Mouse (Mus musculus) testis, adult 2 months (tissue): ENCODE measurements at regions not wholly inside any gene's neighbourhood (a gene's known extent, or its start where the extent isn't known, plus 50 kb on each side); places are given as distances from the start of the nearest gene placed in this dataset.

Experiments used
- H3K27ac ChIP-seq: fragments of 200-500 bp; 2 replicates; pipeline ENCODE4 v1.5.1; 2012; ENCODE audit warnings: low read depth, low read length; ENCODE audit not compliant: control insufficient read depth, insufficient read depth
- H3K27me3 ChIP-seq: fragments of 200-500 bp; 2 replicates; pipeline ENCODE4 v1.6.1; 2012; ENCODE audit warnings: mild to moderate bottlenecking, low read length, moderate library complexity; ENCODE audit not compliant: control insufficient read depth, insufficient read depth
- H3K36me3 ChIP-seq: fragments of 200-500 bp; 2 replicates; pipeline ENCODE4 v1.6.1; 2012; ENCODE audit warnings: mild to moderate bottlenecking, low read length; ENCODE audit not compliant: control insufficient read depth, insufficient read depth
- H3K4me1 ChIP-seq: fragments of 200-500 bp; 2 replicates; pipeline ENCODE4 v1.6.1; 2012; ENCODE audit warnings: low read length; ENCODE audit not compliant: control insufficient read depth, insufficient read depth
- H3K4me3 ChIP-seq: fragments of 200-500 bp; 2 replicates; pipeline ENCODE4 v1.5.1; 2012; ENCODE audit warnings: low read depth, mild to moderate bottlenecking, low read length, moderate library complexity, mixed read lengths; ENCODE audit not compliant: control insufficient read depth
- CTCF ChIP-seq: fragments of 200-500 bp; IDR thresholded peaks from 2 replicates; pipeline ENCODE4 v1.5.1; 2012; ENCODE audit warnings: low read depth, mild to moderate bottlenecking, inconsistent platforms, low read length, moderate library complexity; ENCODE audit not compliant: control insufficient read depth, insufficient read depth, insufficient replicate concordance
- POLR2A ChIP-seq: fragments of 200-500 bp; IDR thresholded peaks from 2 replicates; pipeline ENCODE4 v1.6.1; 2012; ENCODE audit warnings: low read depth, mild to moderate bottlenecking, inconsistent platforms, low read length, moderate library complexity; ENCODE audit not compliant: control insufficient read depth

- Histone ChIP-seq H3K27me3 (no peaks in the 10 kb centered on the region), H3K27ac (no peak overlapping the region), H3K4me1 (no peaks in the 10 kb centered on the region), H3K4me3 (no peak overlapping the region), H3K36me3 (no peaks in the 10 kb centered on the region)
- no peak for TF ChIP-seq POLR2A
- TF ChIP-seq CTCF = no peak
These were observed 534.7 kb downstream of the Ptprc start for GRCm38 (mm10) chr1:137640848-137641247.

- no peaks in the 10 kb centered on the region for H3K36me3 ChIP-seq
- TF ChIP-seq CTCF (no peak), POLR2A (no peak)
- no peaks in the 10 kb centered on the region for H3K4me1 ChIP-seq
These were observed 538.6 kb downstream of the Ptprc start for GRCm38 (mm10) chr1:137636947-137637346.

GRCm38 (mm10) chr1:137636321-137636944 lies 539.1 kb downstream of the Ptprc start:
- H3K27ac ChIP-seq = no peak overlapping the region

More at GRCm38 (mm10) chr1:137636947-137637346, 538.6 kb downstream of the Ptprc start:
- no peak overlapping the region for H3K4me3 ChIP-seq
- no peaks in the 10 kb centered on the region for H3K27me3 ChIP-seq
- H3K27ac ChIP-seq = no peak overlapping the region

GRCm38 (mm10) chr1:137635781-137636180 lies 539.7 kb downstream of the Ptprc start:
- no peaks in the 10 kb centered on the region for H3K4me1 ChIP-seq
- H3K27me3 ChIP-seq = no peaks in the 10 kb centered on the region
- H3K27ac ChIP-seq = no peak overlapping the region
- H3K36me3 ChIP-seq = no peaks in the 10 kb centered on the region
- no peak overlapping the region for H3K4me3 ChIP-seq
- TF ChIP-seq CTCF (no peak), POLR2A (no peak)

More at GRCm38 (mm10) chr1:137636321-137636944, 539.1 kb downstream of the Ptprc start:
- no peaks in the 10 kb centered on the region for H3K4me1 ChIP-seq
- H3K36me3 ChIP-seq = no peaks in the 10 kb centered on the region
- H3K27me3 ChIP-seq = no peaks in the 10 kb centered on the region
- H3K4me3 ChIP-seq = no peak overlapping the region
- TF ChIP-seq CTCF (no peak), POLR2A (no peak)

- no peaks in the 10 kb centered on the region for H3K4me1 ChIP-seq
- H3K27me3 ChIP-seq = no peaks in the 10 kb centered on the region
- no peak overlapping the region for H3K27ac ChIP-seq
- no peak overlapping the region for H3K4me3 ChIP-seq
- TF ChIP-seq POLR2A (no peak), CTCF (no peak)
- no peaks in the 10 kb centered on the region for H3K36me3 ChIP-seq
These were observed 544.0 kb downstream of the Ptprc start for GRCm38 (mm10) chr1:137631546-137631945.

- no peaks in the 10 kb centered on the region for H3K27me3 ChIP-seq
- no peak for TF ChIP-seq POLR2A
- TF ChIP-seq CTCF = no peak
- H3K36me3 ChIP-seq = no peaks in the 10 kb centered on the region
- H3K27ac ChIP-seq = no peak overlapping the region
- no peaks in the 10 kb centered on the region; the same call in 1 of the 2 replicates for H3K4me1 ChIP-seq
- H3K4me3 ChIP-seq = no peak overlapping the region
These were observed 554.8 kb downstream of the Ptprc start for GRCm38 (mm10) chr1:137620672-137621071.

- H3K27ac ChIP-seq = no peak overlapping the region
- H3K4me3 ChIP-seq = no peak overlapping the region
- H3K4me1 ChIP-seq = no peaks in the 10 kb centered on the region; the same call in 1 of the 2 replicates
- H3K36me3 ChIP-seq = no peaks in the 10 kb centered on the region
- no peak for TF ChIP-seq CTCF
- no peak for TF ChIP-seq POLR2A
- no peaks in the 10 kb centered on the region for H3K27me3 ChIP-seq
These were observed 557.3 kb downstream of the Ptprc start for GRCm38 (mm10) chr1:137618231-137618630.

- no peaks in the 10 kb centered on the region for H3K36me3 ChIP-seq
These were observed 558.0 kb downstream of the Ptprc start for GRCm38 (mm10) chr1:137617513-137617912.

More at GRCm38 (mm10) chr1:137617513-137617912, 558.0 kb downstream of the Ptprc start:
- no peaks in the 10 kb centered on the region; the same call in 1 of the 2 replicates for H3K4me1 ChIP-seq
- TF ChIP-seq POLR2A = no peak
- TF ChIP-seq CTCF = no peak
- no peaks in the 10 kb centered on the region for H3K27me3 ChIP-seq
- H3K4me3 ChIP-seq = no peak overlapping the region
- no peak overlapping the region for H3K27ac ChIP-seq
